Mouse (Mus musculus) right cerebral cortex, postnatal 36 days (tissue): ENCODE results near the gene Arhgef3.

ENCODE experiments used
- DNase-seq, 2 experiments: peaks; one replicate each; pipeline ENCODE4 v3.0.0; 2022; ENCODE audit warnings: low spot score in 2 of 2, mixed read lengths in 1 of 2

Gene Arhgef3

GRCm38 (mm10) chr14:27108748-27109504, 5.8 kb upstream of the Arhgef3 start:
- no peak for DNase-seq

GRCm38 (mm10) chr14:27115275-27115660, 569 bp downstream of the Arhgef3 start:
- DNase-seq: no peak

- DNase-seq: no peak
Observed at GRCm38 (mm10) chr14:27115991-27116390, 1.3 kb downstream of the Arhgef3 start.

GRCm38 (mm10) chr14:27116577-27117165, 2.0 kb downstream of the Arhgef3 start:
- DNase-seq: no peak

GRCm38 (mm10) chr14:27118546-27118945, 3.8 kb downstream of the Arhgef3 start:
- DNase-seq: no peak

- DNase-seq: no peak
Observed at GRCm38 (mm10) chr14:27122646-27123045, 7.9 kb downstream of the Arhgef3 start.

GRCm38 (mm10) chr14:27123543-27123942, 8.8 kb downstream of the Arhgef3 start:
- no peak for DNase-seq

- DNase-seq: no peak
Observed at GRCm38 (mm10) chr14:27130031-27130430, 15.3 kb downstream of the Arhgef3 start.

- DNase-seq: no peak
Observed at GRCm38 (mm10) chr14:27130676-27131075, 16.0 kb downstream of the Arhgef3 start.

- DNase-seq: no peak
Observed at GRCm38 (mm10) chr14:27131521-27131920, 16.8 kb downstream of the Arhgef3 start.

- DNase-seq: peak; percentile 34 to 42
Observed at GRCm38 (mm10) chr14:27138891-27139290, 24.2 kb downstream of the Arhgef3 start.

- peak in 1 of 2 experiments; percentile 25 for DNase-seq
Observed at GRCm38 (mm10) chr14:27139968-27140367, 25.3 kb downstream of the Arhgef3 start.

- DNase-seq: no peak
Observed at GRCm38 (mm10) chr14:27141486-27141885, 26.8 kb downstream of the Arhgef3 start.

- no peak for DNase-seq
Observed at GRCm38 (mm10) chr14:27142680-27143079, 28.0 kb downstream of the Arhgef3 start.

GRCm38 (mm10) chr14:27145171-27146045, 30.7 kb downstream of the Arhgef3 start:
- no peak for DNase-seq

- DNase-seq: no peak
Observed at GRCm38 (mm10) chr14:27147726-27148125, 33.0 kb downstream of the Arhgef3 start.

GRCm38 (mm10) chr14:27149401-27149800, 34.7 kb downstream of the Arhgef3 start:
- no peak for DNase-seq

GRCm38 (mm10) chr14:27150011-27150640, 35.4 kb downstream of the Arhgef3 start:
- DNase-seq: no peak

- no peak for DNase-seq
Observed at GRCm38 (mm10) chr14:27151432-27151831, 36.7 kb downstream of the Arhgef3 start.

- DNase-seq: no peak
Observed at GRCm38 (mm10) chr14:27155088-27155487, 40.4 kb downstream of the Arhgef3 start.

GRCm38 (mm10) chr14:27156032-27156431, 41.3 kb downstream of the Arhgef3 start:
- DNase-seq: no peak

GRCm38 (mm10) chr14:27158133-27158532, 43.4 kb downstream of the Arhgef3 start:
- DNase-seq: no peak
